Mouse (Mus musculus): ENCODE data around the gene Hipk1. TPM values are rescaled to one million over a fixed set of nuclear protein-coding genes. Genes with fewer than 3 reads are reported as not detected.
A peak's percentile ranks its signal among the peaks of the same experiment; 100 is the strongest.
"Not testable (repeated sequence)": the region's sequence is repeated elsewhere in the genome, so short reads cannot be mapped to it uniquely, and the experiment has no call there.

Hipk1 gene
- polyA plus RNA-seq, 1 experiment from 2014 or later, result 9.9 TPM

GRCm38 (mm10) chr3:103792111-103792406 lies 696 bp upstream of the Hipk1 start:
- H3K36me3 ChIP-seq; ATAC-seq (ENCODE audit: extremely low read depth, insufficient number of reproducible peaks, low FRiP score, low TSS enrichment); H3K9me3 ChIP-seq; H3K27me3 ChIP-seq (replicated peaks); H3K9ac ChIP-seq: not testable (repeated sequence)
- Histone ChIP-seq H3K27ac (replicated peaks) (peak overlapping the region; percentile 92), H3K4me1 (peaks cover 25% of the 10 kb centered on the region), H3K4me2 (peak overlapping the region; percentile 88), H3K4me3 (peak overlapping the region; percentile 97)
- WGBS, result 65% methylated on average over 5 of the region's 5 CpGs

GRCm38 (mm10) chr3:103790346-103791145 lies 817 bp downstream of the Hipk1 start:
- Histone ChIP-seq H3K27me3 (replicated peaks) (no peaks in the 10 kb centered on the region), H3K9me3 (no peaks in the 10 kb centered on the region), H3K36me3 (no peaks in the 10 kb centered on the region), H3K9ac (peak overlapping the region; percentile 97), H3K4me2 (peak overlapping the region; percentile 88), H3K4me1 (peaks cover 34% of the 10 kb centered on the region), H3K27ac (replicated peaks) (peak overlapping the region; percentile 92), H3K4me3 (peak overlapping the region; percentile 97)
- peak; percentile 66 for ATAC-seq (ENCODE audit: extremely low read depth, insufficient number of reproducible peaks, low FRiP score, low TSS enrichment)
- under 1% methylated on average over 54 of the region's 61 CpGs for WGBS

- Histone ChIP-seq H3K36me3 (no peaks in the 10 kb centered on the region), H3K9ac (peak overlapping the region; percentile 97), H3K4me3 (peak overlapping the region; percentile 97), H3K9me3 (no peaks in the 10 kb centered on the region), H3K27ac (replicated peaks) (peak overlapping the region; percentile 92), H3K4me2 (peak overlapping the region; percentile 88), H3K27me3 (replicated peaks) (no peaks in the 10 kb centered on the region), H3K4me1 (peaks cover 40% of the 10 kb centered on the region)
- ATAC-seq (ENCODE audit: extremely low read depth, insufficient number of reproducible peaks, low FRiP score, low TSS enrichment), result no peak
- under 1% methylated on average over 14 of the region's 14 CpGs for WGBS
These were observed 1.4 kb downstream of the Hipk1 start for GRCm38 (mm10) chr3:103789891-103790345.

- ATAC-seq (ENCODE audit: extremely low read depth, insufficient number of reproducible peaks, low FRiP score, low TSS enrichment), result no peak
- Histone ChIP-seq H3K27ac (replicated peaks) (peak overlapping the region; percentile 92), H3K9ac (peak overlapping the region; percentile 97; the same call in 1 of the 2 replicates)
These were observed 2.3 kb downstream of the Hipk1 start for GRCm38 (mm10) chr3:103789096-103789495.

GRCm38 (mm10) chr3:103787225-103787624 lies 4.1 kb downstream of the Hipk1 start:
- WGBS, result 66% methylated on average over 7 of the region's 7 CpGs
- 0 out of 2 replicates have a peak overlapping the region, but pooled peaks have one; percentile 5 for H3K4me3 ChIP-seq
- H3K4me2 ChIP-seq, result peak overlapping the region; percentile 88
- H3K9ac ChIP-seq, result no peak overlapping the region
- ATAC-seq (ENCODE audit: extremely low read depth, insufficient number of reproducible peaks, low FRiP score, low TSS enrichment), result no peak
- H3K27me3 ChIP-seq (replicated peaks), result no peaks in the 10 kb centered on the region
- no peaks in the 10 kb centered on the region for H3K36me3 ChIP-seq
- H3K9me3 ChIP-seq, result no peaks in the 10 kb centered on the region
- H3K4me1 ChIP-seq, result peaks cover 54% of the 10 kb centered on the region
- no peak overlapping the region for H3K27ac ChIP-seq (replicated peaks)

More at GRCm38 (mm10) chr3:103789096-103789495, 2.3 kb downstream of the Hipk1 start:
- WGBS, result 77% methylated on average over 7 of the region's 7 CpGs
- no peaks in the 10 kb centered on the region for H3K27me3 ChIP-seq (replicated peaks)
- no peaks in the 10 kb centered on the region for H3K36me3 ChIP-seq
- peak overlapping the region; percentile 97 for H3K4me3 ChIP-seq
- peaks cover 45% of the 10 kb centered on the region for H3K4me1 ChIP-seq
- peak overlapping the region; percentile 88 for H3K4me2 ChIP-seq
- H3K9me3 ChIP-seq, result no peaks in the 10 kb centered on the region

- no peak overlapping the region for H3K27ac ChIP-seq (replicated peaks)
- no peak for ATAC-seq (ENCODE audit: extremely low read depth, insufficient number of reproducible peaks, low FRiP score, low TSS enrichment)
- H3K27me3 ChIP-seq (replicated peaks), result no peaks in the 10 kb centered on the region
- WGBS, result 87% methylated on average over 4 of the region's 4 CpGs
- no peak overlapping the region for H3K4me3 ChIP-seq
- no peak overlapping the region for H3K4me2 ChIP-seq
- H3K9ac ChIP-seq, result no peak overlapping the region
- H3K4me1 ChIP-seq, result peaks cover 61% of the 10 kb centered on the region
- no peaks in the 10 kb centered on the region for H3K9me3 ChIP-seq
- H3K36me3 ChIP-seq, result peaks cover 2% of the 10 kb centered on the region
These were observed 8.3 kb downstream of the Hipk1 start for GRCm38 (mm10) chr3:103782844-103783609.

- Histone ChIP-seq H3K9me3 (no peaks in the 10 kb centered on the region), H3K27me3 (replicated peaks) (no peaks in the 10 kb centered on the region), H3K4me3 (no peak overlapping the region), H3K4me1 (peaks cover 48% of the 10 kb centered on the region), H3K27ac (replicated peaks) (no peak overlapping the region), H3K9ac (no peak overlapping the region), H3K4me2 (no peak overlapping the region), H3K36me3 (peaks cover 21% of the 10 kb centered on the region)
- 75% methylated on average over 5 of the region's 5 CpGs for WGBS
- no peak for ATAC-seq (ENCODE audit: extremely low read depth, insufficient number of reproducible peaks, low FRiP score, low TSS enrichment)
These were observed 10.6 kb downstream of the Hipk1 start for GRCm38 (mm10) chr3:103780777-103781176.

GRCm38 (mm10) chr3:103780271-103780670 lies 11.1 kb downstream of the Hipk1 start:
- H3K36me3 ChIP-seq, result peaks cover 25% of the 10 kb centered on the region
- no peak overlapping the region for H3K4me3 ChIP-seq
- 81% methylated on average over 3 of the region's 3 CpGs for WGBS
- H3K9ac ChIP-seq, result no peak overlapping the region
- no peaks in the 10 kb centered on the region for H3K9me3 ChIP-seq
- H3K27me3 ChIP-seq (replicated peaks), result no peaks in the 10 kb centered on the region
- ATAC-seq (ENCODE audit: extremely low read depth, insufficient number of reproducible peaks, low FRiP score, low TSS enrichment), result no peak
- H3K4me2 ChIP-seq, result no peak overlapping the region
- peaks cover 48% of the 10 kb centered on the region for H3K4me1 ChIP-seq
- H3K27ac ChIP-seq (replicated peaks), result no peak overlapping the region

- no peaks in the 10 kb centered on the region for H3K27me3 ChIP-seq (replicated peaks)
- no peak overlapping the region for H3K9ac ChIP-seq
- ATAC-seq (ENCODE audit: extremely low read depth, insufficient number of reproducible peaks, low FRiP score, low TSS enrichment), result no peak
- H3K27ac ChIP-seq (replicated peaks), result no peak overlapping the region
- no peak overlapping the region for H3K4me3 ChIP-seq
- H3K4me2 ChIP-seq, result no peak overlapping the region
- peaks cover 25% of the 10 kb centered on the region for H3K36me3 ChIP-seq
- no peaks in the 10 kb centered on the region for H3K9me3 ChIP-seq
- WGBS, result 81% methylated on average over 7 of the region's 7 CpGs
- peaks cover 41% of the 10 kb centered on the region for H3K4me1 ChIP-seq
These were observed 12.2 kb downstream of the Hipk1 start for GRCm38 (mm10) chr3:103779183-103779582.

GRCm38 (mm10) chr3:103778660-103779059 lies 12.7 kb downstream of the Hipk1 start:
- Histone ChIP-seq H3K27ac (replicated peaks) (no peak overlapping the region), H3K4me3 (no peak overlapping the region), H3K4me2 (no peak overlapping the region), H3K4me1 (peaks cover 39% of the 10 kb centered on the region), H3K27me3 (replicated peaks) (no peaks in the 10 kb centered on the region), H3K9me3 (no peaks in the 10 kb centered on the region), H3K9ac (no peak overlapping the region), H3K36me3 (peaks cover 28% of the 10 kb centered on the region)
- 77% methylated on average over 6 of the region's 6 CpGs for WGBS
- no peak for ATAC-seq (ENCODE audit: extremely low read depth, insufficient number of reproducible peaks, low FRiP score, low TSS enrichment)

GRCm38 (mm10) chr3:103777940-103778339 lies 13.4 kb downstream of the Hipk1 start:
- Histone ChIP-seq H3K27ac (replicated peaks) (no peak overlapping the region), H3K9me3 (no peaks in the 10 kb centered on the region), H3K36me3 (peaks cover 28% of the 10 kb centered on the region), H3K27me3 (replicated peaks) (no peaks in the 10 kb centered on the region), H3K4me1 (peaks cover 41% of the 10 kb centered on the region), H3K9ac (no peak overlapping the region), H3K4me2 (no peak overlapping the region), H3K4me3 (no peak overlapping the region)
- WGBS, result 80% methylated on average over 11 of the region's 11 CpGs
- ATAC-seq (ENCODE audit: extremely low read depth, insufficient number of reproducible peaks, low FRiP score, low TSS enrichment), result no peak

All from heart, embryonic 13.5 days (tissue).